Mouse (Mus musculus) myocyte (in vitro differentiated cells): ENCODE data around the gene 1700018F24Rik.

Experiments
- MYOD1 ChIP-seq, 3 experiments: IDR thresholded peaks; one replicate each; pipeline ENCODE4 v1.6.1; 2011; ENCODE audit warnings: control low read depth in 2 of 3, low read depth in 2 of 3, mild to moderate bottlenecking in 2 of 3, moderate library complexity in 1 of 3; ENCODE audit not compliant: insufficient read length in 2 of 3, control insufficient read depth in 1 of 3
- POLR2A ChIP-seq: IDR thresholded peaks from one replicate; pipeline ENCODE4 v1.6.1; 2011; ENCODE audit warnings: low read depth, mild to moderate bottlenecking, control low read depth, moderate library complexity; ENCODE audit not compliant: insufficient read length
- REST ChIP-seq: IDR thresholded peaks from one replicate; pipeline ENCODE4 v1.6.1; 2011; ENCODE audit warnings: mild to moderate bottlenecking, control low read depth, moderate library complexity; ENCODE audit not compliant: insufficient read depth, insufficient read length
- TCF12 ChIP-seq: IDR thresholded peaks from one replicate; pipeline ENCODE4 v1.6.1; 2011; ENCODE audit warnings: mild to moderate bottlenecking, control low read depth; ENCODE audit not compliant: poor library complexity, insufficient read depth, severe bottlenecking
- USF1 ChIP-seq: IDR thresholded peaks from one replicate; pipeline ENCODE4 v1.6.1; 2011; ENCODE audit warnings: low read depth, mild to moderate bottlenecking, control low read depth, moderate library complexity

DNA sequence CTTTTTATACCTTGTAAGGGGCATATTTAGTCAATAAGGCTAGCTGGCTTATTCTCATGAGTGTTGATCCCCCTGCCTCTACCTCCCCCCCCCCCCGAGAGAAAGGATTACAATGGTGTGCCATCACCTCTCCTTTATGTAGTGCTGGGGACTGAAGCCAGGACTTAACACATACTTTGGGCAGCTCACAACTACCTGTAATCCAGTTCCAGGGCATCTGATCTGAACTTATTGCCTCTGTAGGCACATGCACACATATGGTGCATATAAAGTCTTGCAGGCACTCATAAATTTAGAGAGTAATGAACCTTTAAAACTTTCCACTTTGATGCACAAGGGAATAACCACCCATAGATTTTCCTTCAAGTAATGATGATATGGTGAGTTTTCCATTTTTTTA, 28.5 kb upstream of the 1700018F24Rik start:
- no peak for TF ChIP-seq POLR2A
- TF ChIP-seq MYOD1 (IDR thresholded peaks at IDR 0.05; ENCODE audit: control insufficient read depth in 1 of 3, insufficient read length in 2 of 3, low read depth in 2 of 3) = no peak
- TF ChIP-seq TCF12 = no peak
- TF ChIP-seq USF1 = no peak
- TF ChIP-seq REST = no peak
